Mouse (Mus musculus) erythroid progenitor cell, adult 5-6 weeks (primary cell): Measurements from ENCODE around the gene Plxna2. TPM values are rescaled to one million over a fixed set of nuclear protein-coding genes. Genes with fewer than 3 reads are reported as not detected.

Source experiments
- ATAC-seq: replicated peaks from 2 replicates; pipeline ENCODE4 v1.8.0; 2016; ENCODE audit warnings: moderate number of reproducible peaks, mild to moderate bottlenecking, moderate TSS enrichment, inconsistent platforms; ENCODE audit not compliant: poor library complexity, low FRiP score, severe bottlenecking
- total RNA-seq, 2 experiments: library from RNA; stranded (forward) in 1 of 2; stranded (reverse) in 1 of 2; fragments of 150-400 nt in 1 of 2; fragments of 186-747, 209-891 nt in 1 of 2; gene quantifications; 2 replicates each; pipeline versions ENCODE4 v1.2.3 to v1.2.4; 2015 to 2017; ENCODE audit warnings: low replicate concordance in 2 of 2

The Plxna2 gene
- total RNA-seq, 2 experiments from 2014 or later, result 0.84 to 1.4 TPM

- no peak for ATAC-seq
Observed at GRCm38 (mm10) chr1:194650566-194650965, 32.5 kb downstream of the Plxna2 start.

- ATAC-seq, result no peak
Observed at GRCm38 (mm10) chr1:194651987-194652386, 34.0 kb downstream of the Plxna2 start.

- no peak for ATAC-seq
Observed at GRCm38 (mm10) chr1:194658459-194659160, 40.6 kb downstream of the Plxna2 start.

- ATAC-seq, result no peak
Observed at GRCm38 (mm10) chr1:194660426-194661119, 42.6 kb downstream of the Plxna2 start.

GRCm38 (mm10) chr1:194663021-194663420 lies 45.0 kb downstream of the Plxna2 start:
- ATAC-seq, result no peak

- no peak for ATAC-seq
Observed at GRCm38 (mm10) chr1:194665715-194666114, 47.7 kb downstream of the Plxna2 start.

- ATAC-seq, result no peak
Observed at GRCm38 (mm10) chr1:194671783-194672524, 53.9 kb downstream of the Plxna2 start.

- peak; percentile 22; the same call in 1 of the 2 replicates for ATAC-seq
Observed at GRCm38 (mm10) chr1:194672525-194672894, 54.5 kb downstream of the Plxna2 start.

- ATAC-seq, result no peak
Observed at GRCm38 (mm10) chr1:194673229-194673628, 55.2 kb downstream of the Plxna2 start.

GRCm38 (mm10) chr1:194675106-194675890 lies 57.3 kb downstream of the Plxna2 start:
- ATAC-seq, result peak; percentile 48

- ATAC-seq, result peak; percentile 72
Observed at GRCm38 (mm10) chr1:194675891-194676200, 57.8 kb downstream of the Plxna2 start.

GRCm38 (mm10) chr1:194677878-194678277 lies 59.9 kb downstream of the Plxna2 start:
- ATAC-seq, result no peak

- ATAC-seq, result no peak
Observed at GRCm38 (mm10) chr1:194679147-194679546, 61.1 kb downstream of the Plxna2 start.

- no peak for ATAC-seq
Observed at GRCm38 (mm10) chr1:194680136-194680535, 62.1 kb downstream of the Plxna2 start.

GRCm38 (mm10) chr1:194682021-194682420 lies 64.0 kb downstream of the Plxna2 start:
- ATAC-seq, result no peak

- ATAC-seq, result no peak
Observed at GRCm38 (mm10) chr1:194683132-194683531, 65.1 kb downstream of the Plxna2 start.

- ATAC-seq, result no peak
Observed at GRCm38 (mm10) chr1:194685896-194686295, 67.9 kb downstream of the Plxna2 start.

- no peak for ATAC-seq
Observed at GRCm38 (mm10) chr1:194687746-194688145, 69.7 kb downstream of the Plxna2 start.

- ATAC-seq, result no peak
Observed at GRCm38 (mm10) chr1:194688161-194688560, 70.1 kb downstream of the Plxna2 start.

- ATAC-seq, result no peak
Observed at GRCm38 (mm10) chr1:194693063-194693462, 75.0 kb downstream of the Plxna2 start.
